In the genomic region with DNA sequence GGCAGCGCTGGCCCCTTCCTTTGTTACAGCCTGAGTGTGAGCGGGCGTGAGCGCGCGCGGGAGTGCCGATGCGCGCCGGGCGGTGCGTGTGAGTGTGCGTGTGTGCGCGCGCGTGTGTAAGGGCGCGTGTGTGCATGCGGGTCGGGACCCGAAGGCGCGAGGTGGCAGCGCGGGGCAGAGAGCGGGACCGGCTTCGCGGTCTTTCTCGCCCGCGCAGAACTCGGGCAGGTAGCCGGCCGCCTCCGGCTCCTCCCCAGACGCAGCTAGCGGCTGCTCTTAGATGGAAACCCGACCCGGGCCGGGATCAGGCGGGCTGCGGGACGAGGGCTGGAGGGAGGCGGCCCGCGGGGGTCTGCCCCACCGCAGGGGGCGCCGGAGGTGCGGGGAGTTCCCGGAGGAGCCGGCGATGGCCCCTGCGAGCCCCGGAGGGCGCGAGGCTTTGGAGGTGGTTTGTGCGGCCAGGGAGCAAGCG, we compare ENCODE assay signal across 8 mouse cellular contexts. TPM values are rescaled to one million over a fixed set of nuclear protein-coding genes. Genes with fewer than 3 reads are reported as not detected.
DNase-seq lines count a peak whose midpoint lies in the region; ATAC-seq lines count a peak whose summit lies in the region.

No protein-coding gene starts in this region.

- peak overlapping the region; percentile 83 for H3K27ac ChIP-seq in lung, embryonic 16.5 days (ENCODE audit: low read length)
- H3K27ac ChIP-seq in hindbrain, embryonic 12.5 days: peak overlapping the region; percentile 100
- peak overlapping the region; percentile 100 for H3K27ac ChIP-seq in midbrain, embryonic 14.5 days (replicated peaks; ENCODE audit: low read depth, low read length)

- DNase-seq in adrenal gland, postnatal 36 days: peak; percentile 24 to 32
- DNase-seq in adrenal gland, adult 18-20 months (ENCODE audit: low spot score in 2 of 2): no peak
- DNase-seq in lung, postnatal 10 days: no peak
- peak; percentile 79 for DNase-seq in midbrain, embryonic 14.5 days
- no peak for DNase-seq in ovary, adult 18-20 months (ENCODE audit: low spot score)

- H3K27me3 ChIP-seq in lung, embryonic 16.5 days (ENCODE audit: control insufficient read depth, insufficient read depth, low read depth, low read length): peaks cover 47% of the 10 kb centered on the region
- H3K27me3 ChIP-seq in hindbrain, embryonic 12.5 days: peaks cover 11% of the 10 kb centered on the region
- H3K27me3 ChIP-seq in midbrain, embryonic 14.5 days (ENCODE audit: control insufficient read depth, insufficient read depth, low read length): no peaks in the 10 kb centered on the region

- H3K36me3 ChIP-seq in lung, embryonic 16.5 days (ENCODE audit: control insufficient read depth, insufficient read depth, low read length): no peaks in the 10 kb centered on the region
- no peaks in the 10 kb centered on the region for H3K36me3 ChIP-seq in hindbrain, embryonic 12.5 days
- H3K36me3 ChIP-seq in midbrain, embryonic 14.5 days (ENCODE audit: control insufficient read depth, insufficient read depth, low read length): no peaks in the 10 kb centered on the region

- H3K4me1 ChIP-seq in lung, embryonic 16.5 days (replicated peaks; ENCODE audit: control insufficient read depth, insufficient read depth, low read length): peaks cover 20% of the 10 kb centered on the region
- H3K4me1 ChIP-seq in hindbrain, embryonic 12.5 days: peaks cover 58% of the 10 kb centered on the region
- H3K4me1 ChIP-seq in midbrain, embryonic 14.5 days (ENCODE audit: control insufficient read depth, insufficient read depth, low read length): peaks cover 47% of the 10 kb centered on the region

- under 1% methylated on average over 58 of the region's 62 CpGs for WGBS in lung, embryonic 16.5 days
- under 1% methylated on average over 56 of the region's 62 CpGs for WGBS in hindbrain, embryonic 12.5 days
- WGBS in midbrain, embryonic 14.5 days: under 1% methylated on average over 62 of the region's 62 CpGs

- no peaks in the 10 kb centered on the region for H3K9me3 ChIP-seq in lung, embryonic 16.5 days (ENCODE audit: control insufficient read depth, low read length)
- no peaks in the 10 kb centered on the region for H3K9me3 ChIP-seq in hindbrain, embryonic 12.5 days (replicated peaks)
- H3K9me3 ChIP-seq in midbrain, embryonic 14.5 days (ENCODE audit: control insufficient read depth, low read length): no peaks in the 10 kb centered on the region

- peak; percentile 30; the same call in 1 of the 2 replicates for ATAC-seq in lung, embryonic 16.5 days (ENCODE audit: low read depth)
- ATAC-seq in hindbrain, embryonic 12.5 days (ENCODE audit: low FRiP score): peak; percentile 35
- peak; percentile 34; the same call in 1 of the 2 replicates for ATAC-seq in midbrain, embryonic 14.5 days (ENCODE audit: low FRiP score, low TSS enrichment)
- ATAC-seq in inflammation-experienced regulatory T-cells, adult 6 months: no peak

- peak overlapping the region; percentile 62 for H3K9ac ChIP-seq in lung, embryonic 16.5 days (ENCODE audit: low read length)
- H3K9ac ChIP-seq in hindbrain, embryonic 12.5 days: peak overlapping the region; percentile 99
- peak overlapping the region; percentile 100 for H3K9ac ChIP-seq in midbrain, embryonic 14.5 days (replicated peaks; ENCODE audit: low read length)

- H3K4me3 ChIP-seq in lung, embryonic 16.5 days (ENCODE audit: low read length): peak overlapping the region; percentile 61
- peak overlapping the region; percentile 91 for H3K4me3 ChIP-seq in hindbrain, embryonic 12.5 days
- H3K4me3 ChIP-seq in midbrain, embryonic 14.5 days (replicated peaks; ENCODE audit: low read depth, low read length): peak overlapping the region; percentile 99

- H3K4me2 ChIP-seq in lung, embryonic 16.5 days (ENCODE audit: low read depth, low read length): peak overlapping the region; percentile 90
- H3K4me2 ChIP-seq in hindbrain, embryonic 12.5 days (replicated peaks): peak overlapping the region; percentile 69
- H3K4me2 ChIP-seq in midbrain, embryonic 14.5 days (ENCODE audit: low read length): peak overlapping the region; percentile 88

RNA-seq across cellular contexts. Expression of a gene that starts 0.6 kb away (rescaled TPM):
- under 1 TPM; 0.33 TPM for total RNA-seq in adrenal gland, postnatal 36 days (2021)
- under 1 TPM in 1 of 2 experiments, not detected in 1; 0.43 TPM for total RNA-seq in adrenal gland, adult 18-20 months (2021)
- polyA plus RNA-seq in lung, embryonic 16.5 days (2015; fragmentation: Nextera tagmentation; extraction: Ambion mirVana): 1.2 and 1.8 TPM in 2 replicates
- 10.8 and 12.7 TPM in 2 replicates for polyA plus RNA-seq in hindbrain, embryonic 12.5 days (2016; fragmentation: Nextera tagmentation; extraction: Ambion mirVana)
- polyA plus RNA-seq in midbrain, embryonic 14.5 days (2014; fragmentation: Nextera tagmentation; extraction: Ambion mirVana): 21.2 and 23.2 TPM in 2 replicates
- not detected for polyA plus RNA-seq in inflammation-experienced regulatory T-cells, adult 6 months (2017; shearing (Covaris generic))

RNA-seq across cellular contexts. Expression of a gene that starts 0.6 kb away (rescaled TPM):
- total RNA-seq in adrenal gland, postnatal 36 days (2021): under 1 TPM in 1 of 2 experiments, not detected in 1; 0.07 TPM
- total RNA-seq in adrenal gland, adult 18-20 months (2021): not detected
- 0.50 and 0.63 TPM in 2 replicates for polyA plus RNA-seq in lung, embryonic 16.5 days (2015; fragmentation: Nextera tagmentation; extraction: Ambion mirVana)
- 3.6 and 4.1 TPM in 2 replicates for polyA plus RNA-seq in hindbrain, embryonic 12.5 days (2016; fragmentation: Nextera tagmentation; extraction: Ambion mirVana)
- polyA plus RNA-seq in midbrain, embryonic 14.5 days (2014; fragmentation: Nextera tagmentation; extraction: Ambion mirVana): 4.4 and 4.5 TPM in 2 replicates
- not detected for polyA plus RNA-seq in inflammation-experienced regulatory T-cells, adult 6 months (2017; shearing (Covaris generic))

RNA-seq across cellular contexts. Expression of a gene that starts 38.9 kb away (rescaled TPM):
- total RNA-seq in adrenal gland, postnatal 36 days (2021): not detected
- total RNA-seq in adrenal gland, adult 18-20 months (2021): not detected
- 0.63 TPM in 1 of 2 replicates, not detected in the other for polyA plus RNA-seq in lung, embryonic 16.5 days (2015; fragmentation: Nextera tagmentation; extraction: Ambion mirVana)
- 0.49 TPM in 1 of 2 replicates, not detected in the other for polyA plus RNA-seq in hindbrain, embryonic 12.5 days (2016; fragmentation: Nextera tagmentation; extraction: Ambion mirVana)
- 0.70 TPM in 1 of 2 replicates, not detected in the other for polyA plus RNA-seq in midbrain, embryonic 14.5 days (2014; fragmentation: Nextera tagmentation; extraction: Ambion mirVana)
- polyA plus RNA-seq in inflammation-experienced regulatory T-cells, adult 6 months (2017; shearing (Covaris generic)): not detected

RNA-seq across cellular contexts. Expression of a gene that starts 51.2 kb away (rescaled TPM):
- total RNA-seq in adrenal gland, postnatal 36 days (2021): 10 to 100 TPM; 14.2 to 21.2 TPM
- total RNA-seq in adrenal gland, adult 18-20 months (2021): 10 to 100 TPM; 16.1 to 16.3 TPM
- polyA plus RNA-seq in lung, embryonic 16.5 days (2015; fragmentation: Nextera tagmentation; extraction: Ambion mirVana): 8.7 and 9.0 TPM in 2 replicates
- 0.99 and 1.4 TPM in 2 replicates for polyA plus RNA-seq in hindbrain, embryonic 12.5 days (2016; fragmentation: Nextera tagmentation; extraction: Ambion mirVana)
- polyA plus RNA-seq in midbrain, embryonic 14.5 days (2014; fragmentation: Nextera tagmentation; extraction: Ambion mirVana): 0.63 and 1.1 TPM in 2 replicates
- not detected for polyA plus RNA-seq in inflammation-experienced regulatory T-cells, adult 6 months (2017; shearing (Covaris generic))

Comparison
In these comparisons a context has a peak if more than half of its experiments do, and no peak if none do; other contexts are left out.
1. DNase-seq: peak in adrenal gland, postnatal 36 days (2 of 2) and midbrain, embryonic 14.5 days (single experiment); none in adrenal gland, adult 18-20 months (0 of 2), lung, postnatal 10 days (single experiment) and ovary, adult 18-20 months (single experiment).
2. Peak in every context shown above with its lines, with median percentiles within 50 percentile points of each other: H3K27ac ChIP-seq, H3K4me2 ChIP-seq, H3K4me3 ChIP-seq and H3K9ac ChIP-seq.